Mouse (Mus musculus) heart, postnatal 0 days (tissue): ENCODE measurements around the gene Saa3.
A peak's percentile ranks its signal among the peaks of the same experiment; 100 is the strongest.

Experiments used
- CTCF ChIP-seq: IDR thresholded peaks from 2 replicates; pipeline ENCODE4 v1.5.1; 2016; ENCODE audit warnings: antibody characterized with exemption, control low read depth, low read depth
- EP300 ChIP-seq: IDR thresholded peaks from 2 replicates; pipeline ENCODE4 v1.6.1; 2016; ENCODE audit warnings: antibody characterized with exemption, low read depth

DNA sequence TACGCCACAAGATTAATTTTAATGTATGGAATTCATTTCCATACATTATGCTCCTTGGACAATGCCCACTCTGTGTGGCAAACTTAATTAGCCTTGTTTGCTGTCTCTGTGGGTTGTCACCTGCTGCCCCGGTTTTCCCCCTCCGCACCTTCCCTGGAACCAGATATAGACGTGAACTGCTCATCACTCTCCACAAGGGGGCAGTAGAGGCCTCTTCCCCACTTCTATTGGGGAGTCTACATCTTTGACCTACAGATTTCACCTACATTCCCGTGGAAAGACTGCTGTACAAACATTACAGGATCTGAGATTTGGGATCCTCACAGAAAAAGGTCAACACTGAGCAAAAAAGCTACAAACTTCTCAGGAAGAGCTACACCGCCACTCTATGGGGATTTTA lies 982 bp downstream of the Saa3 start:
- TF ChIP-seq CTCF (peak; percentile 73), EP300 (no peak)
